Mouse (Mus musculus): ENCODE results near the gene Ulk3. TPM values are rescaled to one million over a fixed set of nuclear protein-coding genes. Genes with fewer than 3 reads are reported as not detected.

The Ulk3 gene
- total RNA-seq, 2 experiments from 2014 or later, result 6.0 to 12.9 TPM

GRCm38 (mm10) chr9:57565741-57566221 is 23.5 kb upstream of the Ulk3 start:
- peak; percentile 48 for ATAC-seq (replicated peaks; ENCODE audit: poor library complexity, severe bottlenecking)

- ATAC-seq (replicated peaks; ENCODE audit: poor library complexity, severe bottlenecking), result no peak
Measured at GRCm38 (mm10) chr9:57566846-57567245, 22.4 kb upstream of the Ulk3 start.

- ATAC-seq (replicated peaks; ENCODE audit: poor library complexity, severe bottlenecking), result no peak
Measured at GRCm38 (mm10) chr9:57568500-57568899, 20.8 kb upstream of the Ulk3 start.

GRCm38 (mm10) chr9:57574397-57574796 is 14.9 kb upstream of the Ulk3 start:
- no peak for ATAC-seq (replicated peaks; ENCODE audit: poor library complexity, severe bottlenecking)

- no peak for ATAC-seq (replicated peaks; ENCODE audit: poor library complexity, severe bottlenecking)
Measured at GRCm38 (mm10) chr9:57575577-57575976, 13.7 kb upstream of the Ulk3 start.

GRCm38 (mm10) chr9:57577144-57577849 is 12.0 kb upstream of the Ulk3 start:
- ATAC-seq (replicated peaks; ENCODE audit: poor library complexity, severe bottlenecking), result peak; percentile 33

- no peak for ATAC-seq (replicated peaks; ENCODE audit: poor library complexity, severe bottlenecking)
Measured at GRCm38 (mm10) chr9:57584991-57585390, 4.3 kb upstream of the Ulk3 start.

- no peak for ATAC-seq (replicated peaks; ENCODE audit: poor library complexity, severe bottlenecking)
Measured at GRCm38 (mm10) chr9:57590726-57591125, 1.5 kb downstream of the Ulk3 start.

- ATAC-seq (replicated peaks; ENCODE audit: poor library complexity, severe bottlenecking), result no peak
Measured at GRCm38 (mm10) chr9:57593454-57594173, 4.4 kb downstream of the Ulk3 start.

- ATAC-seq (replicated peaks; ENCODE audit: poor library complexity, severe bottlenecking), result no peak
Measured at GRCm38 (mm10) chr9:57594174-57594509, 4.9 kb downstream of the Ulk3 start.

- ATAC-seq (replicated peaks; ENCODE audit: poor library complexity, severe bottlenecking), result no peak
Measured at GRCm38 (mm10) chr9:57597265-57597664, 8.0 kb downstream of the Ulk3 start.

GRCm38 (mm10) chr9:57597929-57598382 is 8.7 kb downstream of the Ulk3 start:
- ATAC-seq (replicated peaks; ENCODE audit: poor library complexity, severe bottlenecking), result no peak

- ATAC-seq (replicated peaks; ENCODE audit: poor library complexity, severe bottlenecking), result no peak
Measured at GRCm38 (mm10) chr9:57598851-57599563, 9.8 kb downstream of the Ulk3 start.

GRCm38 (mm10) chr9:57600620-57601352 is 11.5 kb downstream of the Ulk3 start:
- ATAC-seq (replicated peaks; ENCODE audit: poor library complexity, severe bottlenecking), result no peak

- ATAC-seq (replicated peaks; ENCODE audit: poor library complexity, severe bottlenecking), result no peak
Measured at GRCm38 (mm10) chr9:57601353-57601706, 12.1 kb downstream of the Ulk3 start.

- no peak for ATAC-seq (replicated peaks; ENCODE audit: poor library complexity, severe bottlenecking)
Measured at GRCm38 (mm10) chr9:57602098-57602497, 12.8 kb downstream of the Ulk3 start.

- ATAC-seq (replicated peaks; ENCODE audit: poor library complexity, severe bottlenecking), result no peak
Measured at GRCm38 (mm10) chr9:57604875-57605274, 15.6 kb downstream of the Ulk3 start.

- ATAC-seq (replicated peaks; ENCODE audit: poor library complexity, severe bottlenecking), result no peak
Measured at GRCm38 (mm10) chr9:57605503-57605902, 16.3 kb downstream of the Ulk3 start.

GRCm38 (mm10) chr9:57606139-57606851 is 17.0 kb downstream of the Ulk3 start, which contains the start of gene Cplx3:
Cplx3 (minus strand) TSS chr9:57606281.
- peak; percentile 88 for ATAC-seq (replicated peaks; ENCODE audit: poor library complexity, severe bottlenecking)

GRCm38 (mm10) chr9:57609803-57610202 is 20.6 kb downstream of the Ulk3 start:
- no peak for ATAC-seq (replicated peaks; ENCODE audit: poor library complexity, severe bottlenecking)
